Mouse (Mus musculus) naive thymus-derived CD4-positive, alpha-beta T cell, adult 2 months (primary cell): ENCODE data around the gene Tubd1.

ENCODE experiments used
- DNase-seq: peaks from one replicate; pipeline ENCODE4 v3.0.0-alpha.2; 2011; ENCODE audit warnings: low read depth

The Tubd1 gene

GRCm38 (mm10) chr11:86583990-86584897 lies 39.5 kb downstream of the Tubd1 start:
- DNase-seq: no peak

- no peak for DNase-seq
Measured at GRCm38 (mm10) chr11:86584898-86585597, 40.3 kb downstream of the Tubd1 start.

- no peak for DNase-seq
Measured at GRCm38 (mm10) chr11:86585598-86585984, 40.8 kb downstream of the Tubd1 start.

- peak; percentile 74 for DNase-seq
Measured at GRCm38 (mm10) chr11:86586177-86586867, 41.5 kb downstream of the Tubd1 start.

DNA sequence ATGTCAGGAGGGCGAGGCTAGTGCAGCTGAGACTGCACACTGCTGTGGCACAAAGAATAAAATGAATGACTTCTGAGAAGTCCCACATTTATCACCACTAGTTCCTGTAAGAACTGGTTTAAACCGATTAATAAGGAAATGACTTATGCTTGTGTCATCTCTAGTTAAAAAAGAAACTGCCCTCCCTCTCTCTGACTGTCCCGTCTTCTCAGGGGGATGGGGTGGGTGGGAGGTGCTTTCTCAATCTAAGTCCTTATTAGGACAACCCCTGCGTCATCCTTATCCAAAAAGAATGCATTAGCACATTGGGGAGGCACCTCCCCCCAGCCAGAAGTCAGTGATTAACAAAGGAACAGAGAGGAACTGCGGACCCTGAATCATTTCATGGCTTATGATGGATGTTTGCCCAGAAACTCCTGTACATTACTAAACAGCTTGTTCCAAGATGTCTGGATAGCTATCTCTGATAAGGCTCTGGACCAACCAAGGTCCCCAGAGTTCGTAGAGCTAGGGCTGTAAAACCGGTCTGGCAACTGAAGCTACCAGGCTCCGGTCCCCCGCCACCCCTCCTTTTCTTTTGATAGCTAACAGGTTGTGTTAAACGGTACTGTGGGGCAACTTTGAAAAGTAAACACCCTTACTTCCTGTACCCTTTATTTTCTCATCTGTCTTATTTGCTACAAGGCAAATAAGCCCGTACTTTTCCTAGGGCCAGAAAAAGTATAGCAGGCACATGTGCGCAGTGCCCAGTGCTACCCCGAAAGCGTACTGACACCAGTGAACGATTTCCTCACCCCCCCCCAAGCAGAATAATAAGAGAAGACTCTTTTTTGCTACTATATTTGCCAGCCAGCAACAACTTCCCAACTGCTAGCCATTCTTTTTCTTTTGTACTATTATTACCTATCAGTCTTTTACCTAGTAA lies 42.3 kb downstream of the Tubd1 start:
- peak; percentile 81 for DNase-seq

GRCm38 (mm10) chr11:86587830-86588229 lies 43.0 kb downstream of the Tubd1 start:
- DNase-seq: no peak

DNA sequence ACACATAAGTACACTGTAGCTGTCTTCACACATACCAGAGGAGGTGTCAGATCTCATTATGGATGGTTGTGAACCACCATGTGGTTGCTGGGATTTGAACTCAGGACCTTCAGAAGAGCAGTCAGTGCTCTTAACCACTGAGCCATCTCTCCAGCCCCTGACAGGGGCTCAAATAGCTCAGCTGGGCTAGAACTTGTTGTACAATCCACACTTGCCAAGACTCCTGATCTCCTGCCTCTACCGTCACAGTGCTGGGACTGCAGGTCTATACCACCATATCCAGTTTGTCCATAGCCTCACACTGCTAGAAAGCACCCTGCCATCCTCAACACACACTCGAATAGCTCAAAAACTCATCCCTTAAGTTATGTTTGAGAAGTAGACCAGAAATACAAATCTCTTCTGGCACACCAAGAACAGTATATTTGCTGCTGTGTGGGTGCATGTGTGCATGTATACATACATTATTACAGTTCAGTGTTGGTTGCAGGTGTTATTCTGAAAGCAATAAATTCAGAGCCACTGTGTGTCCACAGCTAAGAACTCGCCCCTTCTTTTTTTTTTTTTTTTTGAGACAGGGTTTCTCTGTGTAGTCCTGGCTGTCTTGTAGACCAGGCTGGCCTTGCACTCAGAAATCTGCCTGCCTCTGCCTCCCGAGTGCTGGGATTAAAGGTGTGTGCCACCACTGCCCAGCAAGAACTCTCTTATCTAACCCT lies 44.0 kb downstream of the Tubd1 start:
- DNase-seq: no peak

DNA sequence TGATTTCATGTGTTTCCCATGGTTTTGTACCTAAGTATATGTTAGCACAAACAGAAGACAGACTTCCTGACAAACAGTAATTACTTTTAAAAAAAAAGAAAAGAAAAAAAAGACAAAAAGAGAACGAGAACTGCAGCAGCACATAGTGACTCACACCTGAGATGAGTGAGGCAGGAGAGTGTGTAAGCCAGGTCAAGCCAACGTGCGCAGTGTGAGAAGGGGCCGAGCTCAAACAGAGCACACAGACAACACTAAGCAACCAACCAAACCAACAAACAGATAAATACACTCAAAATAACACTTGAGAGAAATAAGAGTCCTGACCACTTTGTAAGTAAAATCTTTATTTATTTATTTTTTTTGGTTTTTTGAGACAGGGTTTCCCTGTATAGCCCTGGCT lies 45.3 kb downstream of the Tubd1 start:
- no peak for DNase-seq

- DNase-seq: peak; percentile 8
Measured at GRCm38 (mm10) chr11:86590579-86590978, 45.8 kb downstream of the Tubd1 start.

DNA sequence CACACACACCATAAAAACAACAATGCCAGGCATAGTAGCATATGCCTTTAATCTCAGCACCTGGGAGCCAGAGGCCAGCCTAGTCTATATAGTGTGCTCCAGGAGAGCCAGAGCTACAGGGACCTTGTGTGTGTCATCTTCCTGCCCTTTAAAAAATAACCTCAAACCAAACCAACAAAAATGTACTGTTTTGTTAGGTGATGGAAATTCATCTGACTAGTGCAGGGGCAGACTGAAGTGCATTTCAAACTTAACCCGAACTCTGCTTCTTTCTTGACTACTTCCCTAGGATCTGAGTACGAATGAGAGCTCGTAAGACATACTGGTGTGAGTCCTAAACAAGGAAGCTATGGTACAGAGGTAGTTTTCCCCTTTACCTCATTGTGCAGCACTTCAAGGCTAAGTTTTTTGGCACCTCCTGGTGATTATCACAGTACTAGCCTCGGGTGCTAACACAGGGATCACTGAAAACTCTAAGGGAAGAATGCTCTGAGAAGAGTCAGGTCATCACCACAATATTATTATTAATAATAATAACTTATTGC lies 46.6 kb downstream of the Tubd1 start:
- DNase-seq: peak; percentile 36

GRCm38 (mm10) chr11:86591931-86592616 lies 47.3 kb downstream of the Tubd1 start:
- DNase-seq: no peak

GRCm38 (mm10) chr11:86592993-86593392 lies 48.2 kb downstream of the Tubd1 start:
- DNase-seq: peak; percentile 52

DNA sequence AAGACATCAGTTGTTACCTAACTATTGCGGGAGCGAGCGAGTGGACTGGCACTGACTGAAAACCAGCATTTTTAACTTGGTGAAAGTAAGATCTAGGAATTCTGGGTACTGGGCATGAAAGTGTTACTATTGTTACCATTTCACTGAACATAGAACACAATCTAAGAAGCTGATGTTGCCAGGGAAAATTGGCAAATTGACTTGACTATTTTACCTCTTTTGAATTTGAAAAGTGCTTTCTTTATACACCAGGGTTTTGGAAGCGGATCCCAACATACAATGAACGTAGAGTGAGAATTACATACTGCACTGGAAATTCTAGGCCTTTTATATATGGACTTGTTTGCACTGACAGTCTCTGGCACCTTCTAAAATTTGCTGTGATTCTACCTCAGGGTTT lies 48.7 kb downstream of the Tubd1 start:
- no peak for DNase-seq

GRCm38 (mm10) chr11:86594188-86594876 lies 49.5 kb downstream of the Tubd1 start:
- DNase-seq: no peak

GRCm38 (mm10) chr11:86595366-86595765 lies 50.6 kb downstream of the Tubd1 start:
- no peak for DNase-seq

DNA sequence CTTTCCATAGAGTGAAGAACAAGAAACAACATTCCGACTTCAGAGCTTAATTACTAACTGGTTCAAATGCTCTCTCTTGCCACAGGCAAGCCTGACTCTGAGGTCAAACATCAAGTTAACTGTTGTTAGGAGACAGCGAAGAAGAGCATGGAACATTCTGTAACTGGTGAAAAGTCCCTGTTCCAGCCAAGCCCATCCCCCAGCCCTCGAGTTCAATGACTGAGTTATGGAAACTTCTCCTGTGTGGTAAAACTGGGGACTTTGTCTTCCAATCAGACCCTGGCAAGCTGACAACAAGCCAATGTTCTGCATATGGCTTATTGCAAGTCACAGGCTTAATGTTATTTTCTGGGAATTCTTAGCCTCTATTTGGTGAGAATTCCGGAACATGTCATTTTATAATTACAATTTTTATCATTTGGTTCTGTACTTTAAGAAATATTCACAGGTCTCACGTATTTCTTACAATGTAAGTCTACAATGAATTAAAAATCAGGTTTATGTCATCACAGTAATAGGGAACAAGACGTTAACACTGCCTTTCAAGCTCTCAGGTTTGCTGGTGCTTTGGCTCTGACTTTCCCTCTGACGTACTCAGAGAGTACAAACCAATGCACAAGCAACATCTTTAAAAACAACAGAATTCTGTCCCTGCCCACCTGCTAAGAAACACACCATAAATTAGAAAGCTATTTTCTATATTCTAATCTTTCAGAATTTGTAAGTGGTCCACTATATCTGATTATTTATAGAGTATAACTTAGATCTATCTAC lies 51.6 kb downstream of the Tubd1 start:
- DNase-seq: peak; percentile 47

DNA sequence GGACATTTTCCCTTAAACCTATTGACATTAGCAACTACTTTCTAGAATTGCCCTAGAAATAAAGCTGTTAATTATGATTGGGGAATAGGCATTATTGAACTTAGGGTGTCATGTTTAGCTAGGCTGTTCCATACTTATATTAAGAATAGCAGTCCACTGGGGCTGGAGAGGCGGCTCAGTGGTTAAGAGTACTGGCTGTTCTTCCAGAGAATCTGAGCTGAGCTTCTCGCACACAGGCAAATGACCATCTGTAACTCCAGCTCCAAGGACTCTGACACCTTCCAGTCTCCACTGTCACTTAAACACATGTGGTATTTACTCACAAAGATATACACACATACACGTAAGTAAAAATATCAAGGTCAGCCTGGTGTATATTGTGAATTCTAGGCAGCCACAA lies 52.2 kb downstream of the Tubd1 start:
- DNase-seq: no peak

DNA sequence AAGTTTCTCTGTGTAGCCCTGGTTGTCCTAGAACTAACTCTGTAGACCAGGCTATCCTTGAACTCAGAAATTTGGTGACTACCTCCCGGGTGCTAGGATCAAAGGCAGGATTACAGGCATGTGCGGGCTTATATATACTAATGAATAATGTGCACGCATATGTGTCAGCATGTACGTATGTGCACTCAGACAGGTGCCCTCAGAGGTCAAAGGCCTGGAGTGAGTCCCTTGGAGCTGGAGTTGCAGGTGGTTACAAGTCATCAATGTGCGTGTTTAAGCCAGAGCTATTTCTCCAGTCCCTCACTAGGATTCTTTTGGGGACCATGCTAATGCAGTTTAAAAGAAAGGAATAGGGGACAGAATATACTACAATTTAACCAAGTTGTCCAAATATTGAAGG lies 53.4 kb downstream of the Tubd1 start:
- DNase-seq: no peak

DNA sequence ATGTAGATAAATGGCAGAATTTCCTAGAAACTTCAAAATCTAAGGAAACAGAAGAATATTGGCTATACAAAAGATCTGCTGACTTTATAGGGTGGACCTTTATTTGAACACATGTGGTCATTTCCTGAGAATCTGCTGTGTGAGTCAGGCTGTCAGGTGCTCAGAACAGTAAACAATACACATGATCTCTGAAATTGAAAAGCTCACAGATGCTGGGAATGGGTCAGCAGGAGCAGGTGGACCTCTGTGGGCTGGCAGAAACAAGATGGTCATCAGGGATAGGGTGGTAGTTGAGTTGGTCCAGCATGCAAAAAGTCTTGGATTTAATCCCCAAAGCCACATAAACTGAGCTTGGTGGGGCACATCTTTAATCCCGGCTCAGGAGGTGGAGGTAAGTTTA lies 53.8 kb downstream of the Tubd1 start:
- DNase-seq: no peak
